Mouse (Mus musculus): ENCODE data around the gene Irf7.

The Irf7 gene

DNA sequence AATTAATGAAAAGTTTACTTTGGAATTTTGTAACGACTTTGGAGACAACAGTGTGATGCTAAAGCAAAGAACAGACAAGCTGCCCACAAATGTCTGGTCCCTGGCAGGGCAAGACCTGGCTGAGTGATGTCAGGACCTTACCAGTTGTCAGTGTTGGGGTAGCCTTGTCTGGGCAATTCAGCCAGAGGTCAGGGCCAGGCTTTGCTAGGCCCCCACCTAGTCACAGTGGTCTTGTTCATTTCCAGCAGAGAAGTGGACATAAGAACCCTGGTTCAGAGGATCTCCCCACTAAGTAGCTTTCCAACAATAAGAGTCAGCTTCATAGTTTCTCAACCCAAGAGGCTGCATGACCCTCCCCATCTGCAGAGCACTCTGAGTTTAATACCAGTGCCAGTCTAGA lies 45.9 kb downstream of the Irf7 start:
- DNase-seq (ENCODE audit: low spot score in 2 of 2): no peak

DNA sequence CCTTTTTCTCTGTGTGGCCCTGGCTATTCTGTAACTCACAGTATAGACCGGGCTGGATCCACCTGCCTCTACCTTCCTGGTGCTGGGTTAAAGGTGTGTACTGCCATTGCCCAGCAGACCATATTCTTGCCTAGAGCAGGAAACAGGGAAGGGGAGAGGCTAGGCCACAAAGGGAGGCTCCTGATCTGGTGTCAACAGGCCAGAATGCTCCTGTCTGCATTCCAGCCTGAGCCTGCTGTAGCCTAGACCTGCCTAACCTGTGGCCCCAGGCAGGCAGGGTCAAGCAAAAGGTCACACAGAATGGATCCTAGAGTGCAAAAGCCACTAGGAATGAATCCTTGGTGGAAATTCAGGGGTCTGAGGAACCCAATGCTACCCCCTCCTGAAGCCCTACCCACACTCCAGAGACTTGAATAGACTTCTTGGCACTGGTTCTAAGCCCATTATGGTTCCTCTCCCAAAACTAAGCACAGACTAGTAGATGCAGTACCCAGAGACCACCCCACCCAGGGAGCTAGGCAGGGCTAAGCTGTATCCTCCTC lies 46.7 kb downstream of the Irf7 start:
- DNase-seq (ENCODE audit: low spot score in 2 of 2): no peak

DNA sequence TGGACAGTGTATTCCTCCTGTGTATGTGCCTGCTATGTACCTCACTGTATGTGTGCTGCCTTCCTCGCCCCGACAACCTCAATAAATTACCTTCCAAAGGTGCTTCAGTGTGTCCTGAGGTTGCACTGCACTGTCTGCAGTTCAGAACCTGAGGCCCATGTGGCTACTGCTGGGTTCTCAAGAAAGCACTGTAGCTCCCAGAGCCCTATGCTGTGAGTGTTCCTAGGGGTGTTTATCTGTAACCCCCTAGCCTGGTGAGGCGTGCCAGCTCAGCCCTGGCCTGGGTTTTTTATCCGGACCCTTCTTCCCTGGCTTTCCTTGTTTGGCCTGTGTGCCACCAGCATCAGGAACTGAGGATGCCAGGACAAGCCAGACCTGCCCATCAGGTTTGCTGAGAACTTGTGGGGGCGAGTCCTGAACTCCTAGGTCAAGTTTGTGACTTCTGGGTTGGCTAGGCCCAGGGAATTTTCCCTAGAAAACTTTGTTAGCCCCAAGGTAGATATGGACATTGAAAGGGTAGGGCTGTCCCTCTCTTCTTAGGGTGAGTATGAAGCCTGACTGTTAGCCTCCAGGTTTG lies 47.6 kb downstream of the Irf7 start:
- DNase-seq (ENCODE audit: low spot score in 2 of 2): no peak

- DNase-seq (ENCODE audit: low spot score in 2 of 2): no peak
These were observed 48.1 kb downstream of the Irf7 start for GRCm38 (mm10) chr7:141218141-141218540.

GRCm38 (mm10) chr7:141217343-141218013 lies 48.8 kb downstream of the Irf7 start:
- no peak for DNase-seq (ENCODE audit: low spot score in 2 of 2)

DNA sequence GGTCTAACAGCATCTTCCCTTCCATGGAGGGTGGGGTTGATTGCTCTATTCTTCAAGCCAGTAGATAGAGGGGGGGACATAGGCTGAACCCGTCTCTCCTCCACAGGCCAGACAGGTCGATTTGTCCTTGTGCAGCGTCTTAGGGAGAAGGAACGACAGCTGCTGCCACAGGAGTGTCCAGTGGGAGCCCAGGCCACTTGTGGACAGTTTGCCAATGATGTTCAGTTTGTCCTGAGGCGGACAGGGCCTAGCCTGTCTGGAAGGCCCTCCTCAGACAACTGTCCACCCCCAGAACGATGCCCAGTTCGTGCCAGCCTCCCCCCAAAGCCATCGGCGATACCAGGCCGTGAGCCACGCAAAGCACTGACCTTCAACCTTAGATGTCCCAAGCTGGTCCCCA lies 49.4 kb downstream of the Irf7 start:
- no peak for DNase-seq (ENCODE audit: low spot score in 2 of 2)

- DNase-seq (ENCODE audit: low spot score in 2 of 2): no peak
These were observed 50.2 kb downstream of the Irf7 start for GRCm38 (mm10) chr7:141215880-141216733.

DNA sequence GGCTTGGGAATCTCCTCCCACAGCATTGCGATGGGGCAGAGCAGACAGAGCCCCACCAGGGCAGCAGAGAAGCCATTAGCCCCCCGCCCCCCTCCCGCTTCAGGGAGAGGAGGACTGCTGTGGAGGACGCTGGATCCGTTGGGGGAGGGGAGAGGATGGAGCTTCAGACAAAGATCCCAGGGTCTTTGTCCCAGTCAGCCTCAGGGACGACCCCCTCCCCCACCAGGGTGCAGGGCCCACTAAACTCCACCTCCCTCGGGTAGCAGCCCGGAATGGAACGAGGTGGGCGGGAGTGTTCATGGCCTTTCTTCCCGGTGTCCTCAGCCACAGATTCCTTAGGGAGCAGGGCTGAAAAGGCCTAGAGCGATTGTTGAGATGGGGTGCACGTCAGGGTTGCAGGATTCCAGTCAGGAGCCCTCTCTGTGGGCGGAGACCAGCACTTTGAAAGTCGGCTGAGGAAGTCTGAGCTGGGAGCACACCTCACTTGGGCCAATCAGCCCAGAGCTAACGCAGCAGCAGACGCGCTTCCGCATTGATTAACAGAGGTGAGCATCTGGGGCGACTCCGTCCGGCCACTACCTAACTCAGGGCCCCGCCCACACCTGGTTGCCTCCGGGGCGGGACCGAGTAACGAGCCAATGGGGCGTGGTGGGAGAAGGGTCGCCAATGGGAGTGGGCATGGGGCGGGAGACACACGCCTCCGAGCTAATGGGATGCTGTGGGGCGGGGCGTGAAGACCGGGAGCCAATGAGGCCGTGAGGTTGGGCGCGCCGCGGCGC lies 51.0 kb downstream of the Irf7 start, which contains the start of gene Rassf7:
Gene Rassf7, plus strand, starts transcription at position 760 of the 779 bp plus-strand sequence.
- peak; percentile 82 to 86 for DNase-seq (ENCODE audit: low spot score in 2 of 2)

DNA sequence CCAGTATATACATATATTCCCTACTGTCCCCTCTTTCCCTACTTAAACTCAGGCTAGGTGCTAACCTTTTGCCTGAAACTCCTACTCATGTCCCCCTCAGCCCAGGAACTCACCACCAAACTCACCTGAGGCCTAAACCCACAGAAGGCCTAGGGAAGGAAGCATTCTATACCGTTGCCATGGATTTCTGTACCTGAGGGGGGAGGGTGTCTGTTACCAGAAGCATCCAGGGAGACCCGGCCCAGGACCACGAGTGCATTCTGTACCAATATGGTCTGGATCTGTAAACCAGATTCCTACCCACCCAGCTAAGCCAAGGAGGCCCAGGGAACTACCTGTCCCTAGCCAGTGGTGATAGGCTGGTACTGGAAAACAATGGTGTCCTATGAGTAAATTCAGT lies 52.0 kb downstream of the Irf7 start:
- DNase-seq (ENCODE audit: low spot score in 2 of 2): no peak

GRCm38 (mm10) chr7:141213605-141214235 lies 52.6 kb downstream of the Irf7 start, which contains the start of gene Lmntd2:
Gene Lmntd2, minus strand, starts transcription at chr7:141214080.
- DNase-seq (ENCODE audit: low spot score in 2 of 2): no peak

- DNase-seq (ENCODE audit: low spot score in 2 of 2): no peak
These were observed 53.1 kb downstream of the Irf7 start for GRCm38 (mm10) chr7:141213133-141213532.
